Mouse (Mus musculus) embryonic fibroblast, embryonic 13.5 days (primary cell): ENCODE measurements around the gene Snrpd2.

ENCODE experiments used
- CTCF ChIP-seq: IDR thresholded peaks from 2 replicates; pipeline ENCODE4 v1.5.1; 2011; ENCODE audit warnings: mild to moderate bottlenecking, control low read depth, low read length, moderate library complexity, borderline replicate concordance; ENCODE audit not compliant: insufficient read depth
- POLR2A ChIP-seq: IDR thresholded peaks from 2 replicates; pipeline ENCODE4 v1.6.1; 2011; ENCODE audit warnings: low read depth, mild to moderate bottlenecking, control low read depth, low read length, moderate library complexity

DNA sequence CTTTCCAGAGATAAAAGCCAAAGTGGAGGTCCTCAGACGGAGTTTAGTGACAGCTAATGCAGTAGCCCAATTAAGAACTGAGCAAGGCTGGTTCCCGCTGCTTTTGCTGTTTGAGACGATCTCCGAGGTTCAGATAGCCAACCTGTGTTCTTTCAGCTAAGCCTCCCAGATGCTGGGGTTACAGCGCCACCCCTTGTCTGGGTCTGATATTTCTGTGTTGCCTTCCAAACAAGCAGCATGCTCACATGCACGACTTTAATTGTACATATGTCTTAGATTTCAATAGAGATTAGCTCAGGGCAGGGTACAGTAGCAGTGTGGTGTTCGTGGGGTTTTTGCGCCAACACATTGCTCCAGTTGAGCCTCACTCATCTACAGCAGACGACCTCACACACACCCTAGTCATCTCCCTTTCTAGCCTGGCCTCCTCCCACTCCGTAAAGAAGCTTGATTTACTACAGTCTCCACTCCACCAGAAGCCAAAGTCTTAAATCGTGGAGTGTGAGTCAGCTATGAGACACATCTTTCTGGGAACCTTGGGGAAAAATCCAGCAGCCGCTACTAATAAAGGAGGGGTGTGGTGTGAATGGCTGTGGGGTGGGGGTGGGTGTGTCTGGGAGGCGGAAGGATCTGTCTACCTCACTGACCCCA lies 6.4 kb downstream of the Snrpd2 start:
- peak; percentile 36; the same call in 1 of the 2 replicates for TF ChIP-seq CTCF
- no peak for TF ChIP-seq POLR2A
